Mouse (Mus musculus) layer of hippocampus, adult 6 months (tissue): Measurements from ENCODE around the gene Cpsf6. TPM values are rescaled to one million over a fixed set of nuclear protein-coding genes. Genes with fewer than 3 reads are reported as not detected.

ENCODE experiments used
- long read RNA-seq, 2 experiments: library from polyadenylated mRNA; unstranded; transcript quantifications; one replicate each; pipeline ENCODE4 v2.0.0; 2019 to 2020
- polyA plus RNA-seq: library from polyadenylated mRNA; unstranded; fragments of <200 nt; fragmentation: Nextera tagmentation; gene quantifications from 2 replicates; pipeline ENCODE4 v1.2.3, GENCODE M21; 2021

Cpsf6 gene
- 19.6 and 19.7 TPM in 2 replicates for polyA plus RNA-seq
- long read RNA-seq, experiment 1, full-length matches to known transcripts = 23 of 44 reads
- long read RNA-seq, experiment 1, partial matches to known transcripts = 4 of 44 reads
- long read RNA-seq, experiment 1, other reads (novel, unspliced or antisense) = 17 of 44 reads
- long read RNA-seq, experiment 2, full-length matches to known transcripts = 102 of 172 reads
- long read RNA-seq, experiment 2, partial matches to known transcripts = 12 of 172 reads
- long read RNA-seq, experiment 2, other reads (novel, unspliced or antisense) = 58 of 172 reads

DNA sequence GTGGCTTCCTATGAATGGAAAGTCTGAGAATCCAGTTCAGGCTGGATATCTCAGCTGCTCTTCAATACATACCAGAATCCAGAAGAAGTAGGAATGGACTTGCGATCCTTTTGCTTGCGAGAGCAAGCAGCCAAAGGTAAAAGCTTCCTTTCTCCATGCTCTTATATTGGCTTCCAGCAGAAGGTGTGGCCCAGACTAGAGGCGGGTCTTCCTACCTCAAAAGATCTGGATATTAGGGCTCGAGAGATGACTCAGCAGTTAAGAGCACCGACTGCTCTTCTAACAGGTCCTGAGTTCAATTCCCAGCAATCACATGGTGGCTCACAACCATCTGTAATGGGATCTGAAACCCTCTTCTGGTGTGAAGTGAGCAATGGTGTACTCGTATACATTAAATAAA, at the start of gene Cpsf6:
TSS of gene Cpsf6 (minus strand) at position 108 of the 400 bp plus-strand sequence.

Other genes starting within 250 kb of the Cpsf6 start
- 7.7 and 7.8 TPM in 2 replicates for gene Frs2, start 231.5 kb downstream of the Cpsf6 start, polyA plus RNA-seq
- 45.5 and 57.8 TPM in 2 replicates for gene Yeats4, start 155.5 kb downstream of the Cpsf6 start, polyA plus RNA-seq
- not detected in 2 replicates for gene 9530003J23Rik, start 141.3 kb downstream of the Cpsf6 start, polyA plus RNA-seq
- gene Lyz2, start 97.7 kb downstream of the Cpsf6 start, polyA plus RNA-seq = 25.4 and 42.2 TPM in 2 replicates
- 0.11 TPM in 1 of 2 replicates, not detected in the other for gene Lyz1, start 87.1 kb downstream of the Cpsf6 start, polyA plus RNA-seq
- gene Cpm, start 249.5 kb upstream of the Cpsf6 start, polyA plus RNA-seq = 11.4 and 12.5 TPM in 2 replicates